Mouse (Mus musculus) bone marrow, adult 2 months (tissue): ENCODE data around the gene Nim1k.

Source experiments
- CTCF ChIP-seq: fragments of 200-500 bp; IDR thresholded peaks from 2 replicates; pipeline ENCODE4 v1.5.1; 2011; ENCODE audit warnings: low read length, control low read depth; ENCODE audit not compliant: control insufficient read depth, insufficient read depth
- POLR2A ChIP-seq: fragments of 200-500 bp; IDR thresholded peaks from 2 replicates; pipeline ENCODE4 v1.6.1; 2011; ENCODE audit warnings: low read depth, mild to moderate bottlenecking, control low read depth, low read length, borderline replicate concordance; ENCODE audit not compliant: control insufficient read depth

- TF ChIP-seq CTCF (no peak), POLR2A (no peak)
Observed at GRCm38 (mm10) chr13:119766480-119766879, 10.8 kb upstream of the Nim1k start.
